Mouse (Mus musculus) midbrain, embryonic 10.5 days (tissue): ENCODE data around the gene Plekhg1. TPM values are rescaled to one million over a fixed set of nuclear protein-coding genes. Genes with fewer than 3 reads are reported as not detected.

Experiments
- DNase-seq: peaks from one replicate; pipeline ENCODE4 v3.0.0-alpha.2; 2017; ENCODE audit warnings: low spot score
- H3K27ac ChIP-seq: fragments of 300-500 bp; sonication (generic); replicated peaks from 2 replicates; pipeline ENCODE4 v1.5.1; 2016; ENCODE audit warnings: mild to moderate bottlenecking
- H3K27me3 ChIP-seq: fragments of 300-500 bp; sonication (generic); 2 replicates; pipeline ENCODE4 v1.6.1; 2016; ENCODE audit warnings: low read depth, mild to moderate bottlenecking; ENCODE audit not compliant: poor library complexity, severe bottlenecking
- H3K36me3 ChIP-seq: fragments of 300-500 bp; sonication (generic); 2 replicates; pipeline ENCODE4 v1.6.1; 2016; ENCODE audit warnings: mild to moderate bottlenecking, moderate library complexity
- H3K4me1 ChIP-seq: fragments of 300-500 bp; sonication (generic); 2 replicates; pipeline ENCODE4 v1.6.1; 2016
- H3K4me3 ChIP-seq: fragments of 300-500 bp; sonication (generic); 2 replicates; pipeline ENCODE4 v1.5.1; 2016; ENCODE audit warnings: mild to moderate bottlenecking, moderate library complexity
- H3K9me3 ChIP-seq: fragments of 300-500 bp; sonication (generic); replicated peaks from 2 replicates; pipeline ENCODE4 v1.6.1; 2016; ENCODE audit warnings: mild to moderate bottlenecking
- WGBS: fragments of 180-500 bp; shearing (Covaris S2); methylation state at CpG from one replicate; pipeline ENCODE4 v1.1.7; 2016; 5-methylcytosine and 5-hydroxymethylcytosine counted together
- polyA plus RNA-seq: library from polyadenylated mRNA; unstranded; fragments of >200 nt; fragmentation: Nextera tagmentation; extraction: Ambion mirVana; gene quantifications from 2 replicates; pipeline ENCODE4 v1.2.1, GENCODE M21; 2016

Gene Plekhg1
- polyA plus RNA-seq, 1 experiment from 2014 or later, result 11.7 TPM

GRCm38 (mm10) chr10:3933311-3933940 lies 193.3 kb downstream of the Plekhg1 start:
- WGBS, result 83% methylated on average over 12 of the region's 12 CpGs
- DNase-seq, result no peak
- no peak overlapping the region for H3K27ac ChIP-seq

GRCm38 (mm10) chr10:3936864-3937263 lies 196.7 kb downstream of the Plekhg1 start:
- H3K36me3 ChIP-seq, result peaks cover 54% of the 10 kb centered on the region
- no peak overlapping the region for H3K27ac ChIP-seq
- H3K4me3 ChIP-seq, result no peak overlapping the region
- H3K27me3 ChIP-seq, result no peaks in the 10 kb centered on the region
- peaks cover 15% of the 10 kb centered on the region for H3K4me1 ChIP-seq
- no peak for DNase-seq
- no peaks in the 10 kb centered on the region for H3K9me3 ChIP-seq

More at GRCm38 (mm10) chr10:3933311-3933940, 193.3 kb downstream of the Plekhg1 start:
- H3K4me1 ChIP-seq, result peaks cover 8% of the 10 kb centered on the region
- peaks cover 45% of the 10 kb centered on the region for H3K36me3 ChIP-seq
- no peaks in the 10 kb centered on the region for H3K27me3 ChIP-seq
- H3K9me3 ChIP-seq, result no peaks in the 10 kb centered on the region
- no peak overlapping the region for H3K4me3 ChIP-seq

- Histone ChIP-seq H3K36me3 (peaks cover 37% of the 10 kb centered on the region), H3K4me1 (peaks cover 17% of the 10 kb centered on the region), H3K27ac (peak overlapping the region; percentile 79), H3K4me3 (no peak overlapping the region), H3K9me3 (no peaks in the 10 kb centered on the region), H3K27me3 (no peaks in the 10 kb centered on the region)
- WGBS, result 87% methylated on average over 11 of the region's 11 CpGs
- no peak for DNase-seq
Observed at GRCm38 (mm10) chr10:3939895-3940595, 199.9 kb downstream of the Plekhg1 start.

DNA sequence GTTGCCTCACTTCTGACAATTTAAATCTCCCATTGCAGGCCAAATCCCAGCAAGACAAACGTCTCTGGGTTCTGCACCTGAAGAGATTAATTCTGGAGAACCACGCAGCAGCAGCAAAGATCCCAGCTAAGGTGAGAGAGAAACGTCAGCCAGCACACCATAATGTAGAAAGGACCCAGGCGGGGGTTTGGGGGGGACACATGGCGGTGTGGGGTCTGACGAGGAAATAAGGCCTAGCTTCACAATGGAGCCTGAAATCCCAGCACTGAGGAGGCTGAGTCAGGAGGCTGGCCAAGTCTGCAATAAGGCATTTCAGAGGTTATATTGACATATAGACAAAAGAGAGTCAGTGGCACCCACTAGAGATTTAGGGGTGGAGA lies 200.4 kb downstream of the Plekhg1 start:
- Histone ChIP-seq H3K36me3 (peaks cover 37% of the 10 kb centered on the region), H3K4me3 (no peak overlapping the region), H3K27me3 (no peaks in the 10 kb centered on the region), H3K4me1 (peaks cover 17% of the 10 kb centered on the region), H3K9me3 (no peaks in the 10 kb centered on the region), H3K27ac (peak overlapping the region; percentile 79)
- WGBS, result 87% methylated on average over 6 of the region's 6 CpGs
- no peak for DNase-seq

- Histone ChIP-seq H3K36me3 (peaks cover 40% of the 10 kb centered on the region), H3K27me3 (no peaks in the 10 kb centered on the region), H3K9me3 (no peaks in the 10 kb centered on the region), H3K27ac (peak overlapping the region; percentile 79), H3K4me1 (peaks cover 17% of the 10 kb centered on the region), H3K4me3 (no peak overlapping the region)
- peak; percentile 39 for DNase-seq
- WGBS, result 29% methylated on average over 11 of the region's 11 CpGs
Observed at GRCm38 (mm10) chr10:3941054-3941757, 201.0 kb downstream of the Plekhg1 start.

- WGBS, result 68% methylated on average over 6 of the region's 6 CpGs
- peaks cover 17% of the 10 kb centered on the region for H3K4me1 ChIP-seq
- no peaks in the 10 kb centered on the region for H3K27me3 ChIP-seq
- H3K27ac ChIP-seq, result no peak overlapping the region
- no peak for DNase-seq
- no peak overlapping the region for H3K4me3 ChIP-seq
- H3K9me3 ChIP-seq, result no peaks in the 10 kb centered on the region
- H3K36me3 ChIP-seq, result peaks cover 50% of the 10 kb centered on the region
Observed at GRCm38 (mm10) chr10:3942289-3942688, 202.1 kb downstream of the Plekhg1 start.

DNA sequence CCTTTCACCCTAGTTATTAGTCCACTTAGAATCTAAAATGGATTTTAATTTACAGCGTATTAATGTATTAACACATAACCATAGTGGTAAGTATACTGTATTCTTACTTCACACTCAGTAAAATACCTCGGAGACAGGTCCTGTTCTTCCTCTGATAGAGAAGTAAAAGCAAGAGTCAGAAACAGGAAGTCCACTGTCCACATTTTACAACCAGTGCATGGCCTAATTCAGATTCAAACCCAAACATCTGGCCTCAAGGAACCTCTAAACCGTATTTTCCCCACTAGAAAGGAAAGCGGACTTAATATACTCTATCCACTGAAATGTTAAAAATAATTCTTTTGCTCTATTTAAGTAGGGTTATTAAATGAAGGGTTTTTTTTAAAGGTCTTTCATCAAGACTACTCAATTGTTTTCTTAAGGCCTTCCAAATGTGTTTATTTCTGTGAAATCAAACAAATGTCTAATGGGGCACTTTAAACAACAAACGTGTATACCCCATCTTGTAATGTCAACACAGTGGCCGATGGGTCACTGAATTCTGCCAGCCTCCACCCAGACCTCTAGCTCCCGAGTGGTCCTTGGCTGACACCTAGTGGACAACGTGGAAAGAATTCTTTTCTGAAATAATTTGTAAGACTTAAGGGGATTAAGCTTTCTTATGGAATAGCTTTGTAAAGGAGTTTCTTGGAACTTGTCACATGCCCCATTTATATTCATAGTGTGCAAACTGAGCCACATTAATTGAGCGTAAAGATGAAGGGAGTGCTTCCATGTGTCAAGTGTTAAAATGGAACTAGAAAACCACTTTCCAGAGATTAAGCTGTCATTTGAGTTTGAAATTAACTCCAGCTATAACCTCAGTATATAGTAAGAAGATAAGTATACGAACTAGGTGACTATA lies 203.6 kb downstream of the Plekhg1 start:
- Histone ChIP-seq H3K27me3 (no peaks in the 10 kb centered on the region), H3K36me3 (peaks cover 48% of the 10 kb centered on the region), H3K4me3 (no peak overlapping the region), H3K9me3 (no peaks in the 10 kb centered on the region), H3K27ac (no peak overlapping the region), H3K4me1 (peaks cover 17% of the 10 kb centered on the region)
- 35% methylated on average over 10 of the region's 10 CpGs for WGBS
- DNase-seq, result peak; percentile 66

- H3K36me3 ChIP-seq, result peaks cover 49% of the 10 kb centered on the region
- DNase-seq, result no peak
- no peaks in the 10 kb centered on the region for H3K27me3 ChIP-seq
- H3K4me1 ChIP-seq, result peaks cover 2% of the 10 kb centered on the region; the same call in 1 of the 2 replicates
- no peaks in the 10 kb centered on the region for H3K9me3 ChIP-seq
- WGBS, result 91% methylated on average over 17 of the region's 17 CpGs
- H3K27ac ChIP-seq, result no peak overlapping the region
- H3K4me3 ChIP-seq, result no peak overlapping the region
Observed at GRCm38 (mm10) chr10:3946871-3947270, 206.7 kb downstream of the Plekhg1 start.

DNA sequence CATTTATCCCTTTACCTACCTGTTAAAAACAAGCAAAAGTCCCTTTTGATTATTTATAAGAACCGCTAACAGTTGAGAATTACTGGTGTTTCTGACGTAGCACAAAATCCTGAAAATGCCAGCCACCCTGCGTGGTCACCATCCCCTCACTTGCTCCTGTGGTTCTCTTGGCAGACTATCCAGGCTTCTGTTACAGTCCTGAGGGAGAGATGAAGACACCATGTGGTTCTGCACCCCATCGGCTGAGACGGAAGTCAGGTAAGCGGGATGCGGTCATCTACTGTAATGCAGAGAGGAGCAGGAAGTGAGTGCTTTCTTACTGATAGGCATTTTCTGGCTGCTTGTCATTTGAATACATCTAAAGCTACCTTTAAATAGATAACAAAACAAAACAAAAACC lies 207.2 kb downstream of the Plekhg1 start:
- H3K36me3 ChIP-seq, result peaks cover 54% of the 10 kb centered on the region
- no peaks in the 10 kb centered on the region for H3K4me1 ChIP-seq
- no peak for DNase-seq
- H3K27ac ChIP-seq, result no peak overlapping the region
- WGBS, result 96% methylated on average over 7 of the region's 7 CpGs
- H3K9me3 ChIP-seq, result no peaks in the 10 kb centered on the region
- no peaks in the 10 kb centered on the region for H3K27me3 ChIP-seq
- H3K4me3 ChIP-seq, result no peak overlapping the region

- Histone ChIP-seq H3K9me3 (no peaks in the 10 kb centered on the region), H3K27me3 (no peaks in the 10 kb centered on the region), H3K36me3 (peaks cover 69% of the 10 kb centered on the region), H3K4me1 (no peaks in the 10 kb centered on the region), H3K4me3 (no peak overlapping the region), H3K27ac (no peak overlapping the region)
- no peak for DNase-seq
- WGBS, result 92% methylated on average over 6 of the region's 6 CpGs
Observed at GRCm38 (mm10) chr10:3949306-3949705, 209.1 kb downstream of the Plekhg1 start.

- WGBS, result 93% methylated on average over 22 of the region's 22 CpGs
- H3K4me1 ChIP-seq, result no peaks in the 10 kb centered on the region
- H3K27me3 ChIP-seq, result no peaks in the 10 kb centered on the region
- peaks cover 68% of the 10 kb centered on the region for H3K36me3 ChIP-seq
- no peak for DNase-seq
- no peak overlapping the region for H3K4me3 ChIP-seq
- H3K27ac ChIP-seq, result no peak overlapping the region
- H3K9me3 ChIP-seq, result no peaks in the 10 kb centered on the region
Observed at GRCm38 (mm10) chr10:3956471-3956870, 216.3 kb downstream of the Plekhg1 start.

DNA sequence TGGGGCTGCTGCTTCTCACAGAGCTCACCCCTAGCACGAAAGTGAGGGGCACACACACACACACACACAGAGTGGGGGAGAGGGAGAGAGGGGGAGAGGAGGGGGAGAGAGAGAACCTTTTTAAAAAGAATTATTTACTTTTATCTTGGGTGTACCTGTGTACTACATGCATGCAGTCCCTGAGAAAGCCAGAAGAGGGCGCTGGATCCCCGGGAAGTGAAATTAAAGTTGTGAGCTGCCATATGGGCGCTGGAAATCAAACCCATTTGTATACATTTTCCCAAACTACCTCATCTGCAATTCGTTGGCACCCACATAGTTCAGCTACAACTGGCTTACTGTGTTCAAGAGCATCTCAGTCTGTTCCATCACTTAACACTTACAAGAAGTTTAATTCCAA lies 218.4 kb downstream of the Plekhg1 start:
- Histone ChIP-seq H3K9me3 (no peaks in the 10 kb centered on the region), H3K27me3 (no peaks in the 10 kb centered on the region), H3K4me3 (no peak overlapping the region), H3K4me1 (no peaks in the 10 kb centered on the region), H3K27ac (no peak overlapping the region), H3K36me3 (peaks cover 60% of the 10 kb centered on the region)
- WGBS, result 78% methylated on average over 5 of the region's 5 CpGs
- no peak for DNase-seq
